Mouse (Mus musculus) cortical plate, adult 2 months (tissue): ENCODE measurements around the gene Soat1.

Source experiments
- CTCF ChIP-seq: fragments of 200-500 bp; IDR thresholded peaks from 2 replicates; pipeline ENCODE4 v1.5.1; 2011; ENCODE audit warnings: mild to moderate bottlenecking, control low read depth, low read length; ENCODE audit not compliant: insufficient read depth; ENCODE audit errors: extremely low read depth
- POLR2A ChIP-seq: fragments of 200-500 bp; IDR thresholded peaks from 2 replicates; pipeline ENCODE4 v1.6.1; 2011; ENCODE audit warnings: mild to moderate bottlenecking, low read length, control low read depth; ENCODE audit not compliant: insufficient read depth; ENCODE audit errors: extremely low read depth

DNA sequence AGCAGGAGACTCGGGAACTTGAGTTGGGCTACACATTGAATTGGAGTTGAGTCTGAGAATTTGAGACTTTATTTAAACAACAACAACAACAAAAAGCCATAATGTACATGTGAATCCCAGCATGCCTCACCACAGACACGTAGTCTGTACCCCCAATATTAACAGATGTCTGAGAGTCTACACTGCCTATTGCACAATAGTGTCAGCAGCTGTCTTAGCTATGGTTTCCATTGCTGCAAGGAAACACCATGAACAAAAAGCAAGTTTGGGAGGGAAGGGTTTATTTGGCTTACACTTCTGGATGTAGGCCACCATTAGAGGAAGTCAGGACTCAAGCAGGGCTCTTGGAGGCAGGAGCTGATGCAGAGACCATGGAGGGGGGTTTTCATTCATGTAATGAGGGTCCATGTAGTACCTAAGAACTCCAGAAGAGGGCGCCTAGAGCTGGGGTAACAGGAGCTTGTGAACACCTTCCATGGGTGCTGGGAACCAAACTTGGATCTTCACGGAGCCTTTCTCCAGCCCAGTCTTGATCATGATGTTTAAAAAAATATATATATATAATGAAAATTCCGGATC lies 30.9 kb upstream of the Soat1 start:
- TF ChIP-seq POLR2A (no peak), CTCF (no peak)
